Mouse (Mus musculus): ENCODE results near the gene Park7. TPM values are rescaled to one million over a fixed set of nuclear protein-coding genes. Genes with fewer than 3 reads are reported as not detected.
"Not testable (repeated sequence)": the region's sequence is repeated elsewhere in the genome, so short reads cannot be mapped to it uniquely, and the experiment has no call there.

Park7 gene
- polyA plus RNA-seq, 1 experiment from 2014 or later = 362 TPM

DNA sequence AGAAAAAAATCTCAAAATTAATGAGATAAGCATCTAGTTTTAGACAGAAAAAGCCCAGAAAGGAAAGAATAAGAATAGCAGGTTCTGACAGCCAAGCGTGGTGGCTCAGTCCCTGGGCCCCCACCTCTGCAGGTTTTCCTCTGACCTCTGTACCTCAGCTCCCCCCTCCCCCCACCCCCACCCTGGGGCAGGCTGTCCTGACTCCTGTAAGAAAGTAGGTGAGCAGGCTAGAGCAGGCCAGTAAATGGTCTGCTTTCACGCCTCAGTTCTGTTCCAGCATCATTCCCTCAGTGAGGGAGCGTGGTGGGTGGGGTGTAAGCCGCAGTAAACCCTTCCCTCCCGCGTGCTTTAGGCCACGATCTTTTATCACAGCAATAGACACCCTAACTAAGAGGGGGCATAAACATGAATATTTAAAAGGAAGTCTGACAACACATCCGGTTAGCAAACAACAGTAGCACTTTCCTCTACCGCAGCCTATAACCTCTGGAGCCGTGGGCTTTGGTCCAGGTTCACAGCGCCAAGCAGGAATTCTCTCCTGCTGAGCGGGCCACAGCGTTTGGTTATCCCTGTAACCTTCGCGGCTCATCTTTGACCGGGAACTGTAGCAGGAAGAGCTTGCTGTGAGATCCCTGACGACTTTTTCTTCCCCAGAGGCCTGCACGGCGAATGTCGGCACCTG is 24.8 kb downstream of the Park7 start:
- peak; percentile 16; the same call in 1 of the 2 replicates for ATAC-seq (ENCODE audit: insufficient read depth, low FRiP score)
- Histone ChIP-seq H3K9me3 (replicated peaks; ENCODE audit: control insufficient read depth, low read length) (no peaks in the 10 kb centered on the region), H3K36me3 (ENCODE audit: control insufficient read depth, insufficient read depth, low read length) (no peaks in the 10 kb centered on the region), H3K27me3 (ENCODE audit: control insufficient read depth, insufficient read depth, low read length) (no peaks in the 10 kb centered on the region), H3K4me2 (ENCODE audit: low read depth, low read length) (peak overlapping the region; percentile 47), H3K4me1 (ENCODE audit: control insufficient read depth, insufficient read depth, low read length) (peaks cover 5% of the 10 kb centered on the region), H3K4me3 (replicated peaks; ENCODE audit: low read length) (peak overlapping the region; percentile 7; the same call in 1 of the 2 replicates), H3K27ac (ENCODE audit: low read length) (peak overlapping the region; percentile 75), H3K9ac (ENCODE audit: low read length) (peak overlapping the region; percentile 29; the same call in 1 of the 2 replicates)
- WGBS = 31% methylated on average over 20 of the region's 20 CpGs

DNA sequence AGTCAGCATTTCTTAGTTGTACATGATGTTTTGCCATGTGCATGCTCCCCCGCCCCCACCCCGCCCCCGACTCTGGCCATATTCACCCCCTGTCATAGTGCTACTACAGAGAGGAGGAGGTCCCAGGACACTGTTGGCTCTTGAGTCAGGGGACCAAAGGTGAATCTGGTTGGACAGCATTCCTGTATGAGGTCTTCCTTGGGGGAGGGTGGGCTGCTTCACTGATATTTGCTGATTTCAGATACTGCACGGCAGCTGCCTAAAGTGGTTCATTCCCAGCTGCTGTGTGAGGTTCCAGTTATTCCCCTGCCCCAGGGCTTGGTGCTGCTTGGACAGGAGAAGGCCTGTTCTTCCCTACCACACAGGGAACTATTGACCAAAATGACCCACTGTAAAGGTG is 25.7 kb downstream of the Park7 start:
- Histone ChIP-seq H3K4me3 (replicated peaks; ENCODE audit: low read length) (no peak overlapping the region), H3K4me1 (ENCODE audit: control insufficient read depth, insufficient read depth, low read length) (peaks cover 5% of the 10 kb centered on the region), H3K27me3 (ENCODE audit: control insufficient read depth, insufficient read depth, low read length) (no peaks in the 10 kb centered on the region), H3K9me3 (replicated peaks; ENCODE audit: control insufficient read depth, low read length) (no peaks in the 10 kb centered on the region), H3K36me3 (ENCODE audit: control insufficient read depth, insufficient read depth, low read length) (no peaks in the 10 kb centered on the region), H3K4me2 (ENCODE audit: low read depth, low read length) (no peak overlapping the region), H3K27ac (ENCODE audit: low read length) (no peak overlapping the region), H3K9ac (ENCODE audit: low read length) (no peak overlapping the region)
- 60% methylated on average over 4 of the region's 4 CpGs for WGBS
- no peak for ATAC-seq (ENCODE audit: insufficient read depth, low FRiP score)

DNA sequence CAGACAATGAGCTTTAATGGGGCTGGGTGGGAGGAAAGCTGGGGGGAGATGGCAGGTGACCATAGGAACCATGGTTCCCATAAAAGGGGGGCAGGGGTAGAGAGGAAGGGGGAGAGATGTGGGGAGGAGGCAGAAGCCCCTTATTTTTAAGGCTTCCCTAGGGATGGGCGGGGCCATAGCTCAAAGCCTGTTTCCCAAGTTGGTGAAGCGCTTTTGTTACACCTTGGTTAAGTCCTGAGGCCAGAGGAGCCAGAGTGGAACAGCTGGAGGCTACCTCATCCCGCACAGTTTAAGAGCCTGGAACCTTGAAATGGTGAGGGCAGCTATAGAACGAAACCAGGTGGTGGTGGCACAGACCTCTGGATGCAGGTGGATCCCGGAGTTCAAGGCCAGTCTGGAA is 26.3 kb downstream of the Park7 start:
- Histone ChIP-seq H3K4me3 (replicated peaks; ENCODE audit: low read length) (no peak overlapping the region), H3K36me3 (ENCODE audit: control insufficient read depth, insufficient read depth, low read length) (no peaks in the 10 kb centered on the region), H3K27ac (ENCODE audit: low read length) (no peak overlapping the region), H3K9ac (ENCODE audit: low read length) (no peak overlapping the region), H3K27me3 (ENCODE audit: control insufficient read depth, insufficient read depth, low read length) (no peaks in the 10 kb centered on the region), H3K4me2 (ENCODE audit: low read depth, low read length) (no peak overlapping the region), H3K4me1 (ENCODE audit: control insufficient read depth, insufficient read depth, low read length) (peaks cover 5% of the 10 kb centered on the region), H3K9me3 (replicated peaks; ENCODE audit: control insufficient read depth, low read length) (no peaks in the 10 kb centered on the region)
- no peak for ATAC-seq (ENCODE audit: insufficient read depth, low FRiP score)
- WGBS = 71% methylated on average over 5 of the region's 5 CpGs

DNA sequence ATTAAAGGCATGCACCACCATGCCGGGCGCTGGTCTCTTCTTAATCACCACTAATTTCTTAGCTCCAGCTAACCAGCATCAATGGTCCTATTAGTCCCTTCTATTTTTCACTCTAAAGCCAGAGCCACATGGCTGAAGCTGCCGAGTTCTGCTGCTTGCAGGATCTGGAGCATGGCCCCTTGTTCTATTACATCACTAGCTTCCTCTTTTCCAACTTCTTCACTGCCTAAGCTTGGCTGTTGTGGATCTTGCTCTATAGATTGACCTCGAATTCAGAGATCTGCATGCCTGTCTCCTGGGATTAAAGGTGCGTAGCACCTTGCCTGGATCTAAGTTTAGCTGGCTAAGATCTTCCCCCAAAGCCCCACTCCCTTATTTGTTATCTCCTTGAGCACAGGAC is 31.6 kb downstream of the Park7 start:
- Histone ChIP-seq H3K27ac (ENCODE audit: low read length) (no peak overlapping the region), H3K27me3 (ENCODE audit: control insufficient read depth, insufficient read depth, low read length) (no peaks in the 10 kb centered on the region), H3K9ac (ENCODE audit: low read length) (no peak overlapping the region), H3K4me3 (replicated peaks; ENCODE audit: low read length) (no peak overlapping the region), H3K9me3 (replicated peaks; ENCODE audit: control insufficient read depth, low read length) (peaks cover 24% of the 10 kb centered on the region), H3K4me2 (ENCODE audit: low read depth, low read length) (no peak overlapping the region), H3K36me3 (ENCODE audit: control insufficient read depth, insufficient read depth, low read length) (no peaks in the 10 kb centered on the region), H3K4me1 (ENCODE audit: control insufficient read depth, insufficient read depth, low read length) (no peaks in the 10 kb centered on the region)
- WGBS = 87% methylated on average over 5 of the region's 5 CpGs
- ATAC-seq (ENCODE audit: insufficient read depth, low FRiP score) = no peak

DNA sequence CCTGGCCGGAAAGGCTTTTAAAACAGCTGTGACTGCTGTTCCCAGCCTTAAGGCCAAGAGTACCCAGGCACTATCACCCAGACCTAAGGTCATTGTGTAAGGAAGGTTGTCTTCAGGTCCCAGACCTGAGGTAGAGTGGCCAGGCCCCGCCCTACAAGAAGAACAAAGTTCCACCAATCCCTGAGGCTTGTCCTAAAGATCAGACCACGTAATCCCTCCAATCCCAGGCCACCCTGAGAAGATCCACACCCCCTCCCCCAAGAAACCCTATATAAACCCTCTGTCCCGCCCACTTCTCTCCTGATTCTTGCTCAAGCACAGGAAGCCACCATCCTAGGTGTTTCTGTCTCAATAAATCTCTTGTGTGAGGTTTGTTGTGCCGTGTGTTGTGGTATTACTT is 33.9 kb downstream of the Park7 start:
- Histone ChIP-seq H3K27ac (ENCODE audit: low read length) (no peak overlapping the region), H3K9me3 (replicated peaks; ENCODE audit: control insufficient read depth, low read length) (peaks cover 24% of the 10 kb centered on the region), H3K9ac (ENCODE audit: low read length) (no peak overlapping the region), H3K36me3 (ENCODE audit: control insufficient read depth, insufficient read depth, low read length) (no peaks in the 10 kb centered on the region), H3K4me1 (ENCODE audit: control insufficient read depth, insufficient read depth, low read length) (no peaks in the 10 kb centered on the region), H3K4me3 (replicated peaks; ENCODE audit: low read length) (no peak overlapping the region), H3K27me3 (ENCODE audit: control insufficient read depth, insufficient read depth, low read length) (no peaks in the 10 kb centered on the region), H3K4me2 (ENCODE audit: low read depth, low read length) (no peak overlapping the region)
- WGBS = 77% methylated on average over 5 of the region's 5 CpGs
- no peak for ATAC-seq (ENCODE audit: insufficient read depth, low FRiP score)

DNA sequence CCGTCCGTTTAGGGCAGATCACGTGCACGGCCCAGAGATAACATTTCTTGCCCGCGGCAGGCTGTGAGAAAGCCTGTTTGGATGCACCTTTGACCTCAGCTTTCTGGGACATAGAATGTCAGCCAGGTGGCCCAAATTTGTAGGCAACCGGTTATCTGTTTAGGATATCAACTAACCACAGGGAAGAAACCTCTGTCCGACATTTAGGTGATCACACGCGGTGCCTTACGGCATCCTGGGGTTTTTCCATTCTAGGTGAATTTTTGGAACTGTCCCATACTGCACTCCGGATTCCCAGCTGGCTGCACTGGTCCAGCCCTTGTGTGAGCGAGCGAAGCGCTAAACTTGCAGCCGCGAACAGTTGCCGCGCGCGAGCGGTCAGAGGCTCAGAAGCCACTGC is 34.6 kb downstream of the Park7 start:
- ATAC-seq (ENCODE audit: insufficient read depth, low FRiP score) = no peak
- WGBS = 94% methylated on average over 22 of the region's 22 CpGs
- Histone ChIP-seq H3K9me3 (replicated peaks; ENCODE audit: control insufficient read depth, low read length) (peaks cover 24% of the 10 kb centered on the region), H3K27ac (ENCODE audit: low read length) (no peak overlapping the region), H3K4me3 (replicated peaks; ENCODE audit: low read length) (no peak overlapping the region), H3K4me2 (ENCODE audit: low read depth, low read length) (no peak overlapping the region), H3K27me3 (ENCODE audit: control insufficient read depth, insufficient read depth, low read length) (no peaks in the 10 kb centered on the region), H3K36me3 (ENCODE audit: control insufficient read depth, insufficient read depth, low read length) (no peaks in the 10 kb centered on the region), H3K9ac (ENCODE audit: low read length) (no peak overlapping the region), H3K4me1 (ENCODE audit: control insufficient read depth, insufficient read depth, low read length) (no peaks in the 10 kb centered on the region)

DNA sequence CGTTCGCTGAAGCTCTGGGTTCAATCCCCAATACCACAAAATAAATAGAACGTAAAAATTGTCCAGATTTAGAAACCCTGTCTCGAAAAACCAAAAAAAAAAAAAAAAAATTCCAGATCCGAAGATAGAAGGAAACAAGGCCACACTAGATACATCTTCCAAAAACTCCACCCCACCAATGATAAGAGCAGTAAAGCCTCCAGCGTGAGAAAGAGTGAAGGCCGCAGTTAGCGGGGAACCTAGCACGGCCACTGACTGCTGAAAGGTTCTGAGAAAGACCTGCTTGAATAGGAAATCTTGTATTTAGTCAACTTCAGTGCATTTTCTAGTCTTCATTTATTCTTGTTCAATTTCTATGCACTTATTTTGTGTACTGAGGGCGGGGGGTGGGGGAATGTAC is 38.8 kb downstream of the Park7 start:
- H3K4me2 ChIP-seq (ENCODE audit: low read depth, low read length) = no peak overlapping the region
- no peak overlapping the region; the same call in 1 of the 2 replicates for H3K27ac ChIP-seq (ENCODE audit: low read length)
- H3K36me3 ChIP-seq (ENCODE audit: control insufficient read depth, insufficient read depth, low read length) = no peaks in the 10 kb centered on the region
- H3K4me3 ChIP-seq (replicated peaks; ENCODE audit: low read length) = no peak overlapping the region
- no peaks in the 10 kb centered on the region for H3K27me3 ChIP-seq (ENCODE audit: control insufficient read depth, insufficient read depth, low read length)
- peaks cover 22% of the 10 kb centered on the region for H3K9me3 ChIP-seq (replicated peaks; ENCODE audit: control insufficient read depth, low read length)
- H3K4me1 ChIP-seq (ENCODE audit: control insufficient read depth, insufficient read depth, low read length) = peaks cover 22% of the 10 kb centered on the region
- WGBS = 67% methylated on average over 10 of the region's 10 CpGs
- no peak for ATAC-seq (ENCODE audit: insufficient read depth, low FRiP score)
- H3K9ac ChIP-seq (ENCODE audit: low read length) = no peak overlapping the region

DNA sequence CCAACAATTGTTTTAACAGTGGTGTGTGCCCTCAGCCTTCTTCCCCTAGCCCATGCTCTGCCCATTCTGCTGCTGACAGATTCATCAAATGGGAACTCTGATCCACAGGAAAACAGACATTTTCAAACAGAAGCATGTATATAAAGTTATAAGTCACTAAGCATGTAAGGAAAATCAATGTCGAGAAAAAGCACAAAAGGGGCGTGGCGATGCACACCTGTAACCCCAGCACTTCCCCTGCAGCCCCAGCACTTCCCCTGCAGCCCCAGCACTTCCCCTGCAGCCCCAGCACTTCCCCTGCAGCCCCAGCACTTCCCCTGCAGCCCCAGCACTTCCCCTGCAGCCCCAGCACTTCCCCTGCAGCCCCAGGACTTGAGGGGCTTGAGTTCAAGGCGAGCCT is 39.8 kb downstream of the Park7 start:
- not testable (repeated sequence) for H3K9ac ChIP-seq (ENCODE audit: low read length); H3K4me2 ChIP-seq (ENCODE audit: low read depth, low read length); ATAC-seq (ENCODE audit: insufficient read depth, low FRiP score); H3K36me3 ChIP-seq (ENCODE audit: control insufficient read depth, insufficient read depth, low read length); H3K4me3 ChIP-seq (replicated peaks; ENCODE audit: low read length); H3K27me3 ChIP-seq (ENCODE audit: control insufficient read depth, insufficient read depth, low read length); H3K27ac ChIP-seq (ENCODE audit: low read length)
- WGBS = 56% methylated on average over 4 of the region's 4 CpGs
- Histone ChIP-seq H3K9me3 (replicated peaks; ENCODE audit: control insufficient read depth, low read length) (peaks cover 12% of the 10 kb centered on the region), H3K4me1 (ENCODE audit: control insufficient read depth, insufficient read depth, low read length) (peaks cover 25% of the 10 kb centered on the region)

DNA sequence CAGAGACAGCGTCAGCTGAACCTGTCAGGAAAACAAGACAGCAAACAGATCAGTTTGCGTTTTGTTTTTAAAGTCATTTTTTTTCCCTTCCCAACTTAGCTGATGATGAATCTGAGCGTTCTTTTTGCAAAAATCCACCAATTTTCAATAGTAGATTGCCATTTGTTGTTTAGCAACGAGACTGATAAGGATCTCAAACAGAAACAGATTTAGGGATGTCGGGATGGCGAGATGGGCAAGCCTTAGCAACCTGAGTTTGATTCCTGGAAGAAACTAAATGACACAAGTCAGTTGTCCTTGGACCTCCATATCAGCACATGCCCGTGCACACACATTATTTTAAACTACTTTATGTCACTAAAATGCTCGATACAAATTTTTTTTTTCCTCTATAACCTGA is 41.6 kb downstream of the Park7 start:
- H3K4me1 ChIP-seq (ENCODE audit: control insufficient read depth, insufficient read depth, low read length) = peaks cover 32% of the 10 kb centered on the region
- H3K36me3 ChIP-seq (ENCODE audit: control insufficient read depth, insufficient read depth, low read length) = no peaks in the 10 kb centered on the region
- peak overlapping the region; percentile 92 for H3K27ac ChIP-seq (ENCODE audit: low read length)
- H3K27me3 ChIP-seq (ENCODE audit: control insufficient read depth, insufficient read depth, low read length) = no peaks in the 10 kb centered on the region
- no peak overlapping the region for H3K4me2 ChIP-seq (ENCODE audit: low read depth, low read length)
- no peak for ATAC-seq (ENCODE audit: insufficient read depth, low FRiP score)
- no peaks in the 10 kb centered on the region for H3K9me3 ChIP-seq (replicated peaks; ENCODE audit: control insufficient read depth, low read length)
- H3K4me3 ChIP-seq (replicated peaks; ENCODE audit: low read length) = no peak overlapping the region
- H3K9ac ChIP-seq (ENCODE audit: low read length) = no peak overlapping the region
- 62% methylated on average over 8 of the region's 8 CpGs for WGBS
